In genomic region chr2:167823513-167823912, GRCm38 (mm10) we compare ENCODE assay signal across 8 mouse cellular contexts.
A peak's percentile ranks its signal among the peaks of the same experiment; 100 is the strongest.
DNase-seq lines count a peak whose midpoint lies in the region; ATAC-seq lines count a peak whose summit lies in the region.

No protein-coding gene starts in this region.

- H3K4me1 ChIP-seq in forebrain, embryonic 15.5 days = peaks cover 10% of the 10 kb centered on the region
- H3K4me1 ChIP-seq in lung, embryonic 16.5 days (replicated peaks; ENCODE audit: control insufficient read depth, insufficient read depth, low read length) = peaks cover 59% of the 10 kb centered on the region

- peak; percentile 74 to 75 for DNase-seq in heart, adult 18-20 months
- no peak for DNase-seq in heart, adult 8-10 months (ENCODE audit: low spot score)
- peak; percentile 93 for DNase-seq in kidney, adult 9 months
- DNase-seq in frontal cortex, postnatal 14 days (ENCODE audit: low spot score in 2 of 2) = no peak
- no peak for DNase-seq in left cerebral cortex, postnatal 25 days (ENCODE audit: low spot score in 2 of 2)

- no peak overlapping the region for H3K4me3 ChIP-seq in forebrain, embryonic 15.5 days
- no peak overlapping the region for H3K4me3 ChIP-seq in lung, embryonic 16.5 days (ENCODE audit: low read length)

- H3K9me3 ChIP-seq in forebrain, embryonic 15.5 days = no peaks in the 10 kb centered on the region
- no peaks in the 10 kb centered on the region for H3K9me3 ChIP-seq in lung, embryonic 16.5 days (ENCODE audit: control insufficient read depth, low read length)

- 15% methylated on average over 9 of the region's 9 CpGs for WGBS in forebrain, embryonic 15.5 days
- 5% methylated on average over 9 of the region's 9 CpGs for WGBS in lung, embryonic 16.5 days

- 0 out of 2 replicates have a peak, but pooled peaks have one; percentile 58 for ATAC-seq in forebrain, embryonic 15.5 days (replicated peaks)
- peak; percentile 82 for ATAC-seq in lung, embryonic 16.5 days (ENCODE audit: low read depth)
- ATAC-seq in frontal cortex, adult (ENCODE audit: low TSS enrichment) = no peak

- no peak overlapping the region; the same call in 1 of the 2 replicates for H3K27ac ChIP-seq in forebrain, embryonic 15.5 days (replicated peaks)
- H3K27ac ChIP-seq in lung, embryonic 16.5 days (ENCODE audit: low read length) = peak overlapping the region; percentile 91

- no peaks in the 10 kb centered on the region for H3K36me3 ChIP-seq in forebrain, embryonic 15.5 days
- H3K36me3 ChIP-seq in lung, embryonic 16.5 days (ENCODE audit: control insufficient read depth, insufficient read depth, low read length) = no peaks in the 10 kb centered on the region

- H3K4me2 ChIP-seq in forebrain, embryonic 15.5 days (replicated peaks) = no peak overlapping the region
- peak overlapping the region; percentile 23 for H3K4me2 ChIP-seq in lung, embryonic 16.5 days (ENCODE audit: low read depth, low read length)

- H3K27me3 ChIP-seq in forebrain, embryonic 15.5 days = no peaks in the 10 kb centered on the region
- no peaks in the 10 kb centered on the region for H3K27me3 ChIP-seq in lung, embryonic 16.5 days (ENCODE audit: control insufficient read depth, insufficient read depth, low read depth, low read length)

- H3K9ac ChIP-seq in forebrain, embryonic 15.5 days (replicated peaks) = no peak overlapping the region
- H3K9ac ChIP-seq in lung, embryonic 16.5 days (ENCODE audit: low read length) = peak overlapping the region; percentile 42; the same call in 1 of the 2 replicates

- intact Hi-C loops in left cerebral cortex, postnatal 25 days (cut with DNase I) = no loop called here

Comparison
In these comparisons a context has a peak if more than half of its experiments do, and no peak if none do; other contexts are left out.
1. DNase-seq: peak in heart, adult 18-20 months (2 of 2) and kidney, adult 9 months (single experiment); none in heart, adult 8-10 months (single experiment), frontal cortex, postnatal 14 days (0 of 2) and left cerebral cortex, postnatal 25 days (0 of 2).